Mouse (Mus musculus) hindbrain, embryonic 11.5 days (tissue): ENCODE measurements around the gene Gm10518. TPM values are rescaled to one million over a fixed set of nuclear protein-coding genes. Genes with fewer than 3 reads are reported as not detected.
A peak's percentile ranks its signal among the peaks of the same experiment; 100 is the strongest.
"Not testable (repeated sequence)": the region's sequence is repeated elsewhere in the genome, so short reads cannot be mapped to it uniquely, and the experiment has no call there.

ENCODE experiments used
- ATAC-seq: fragments of 200-750 bp; cut with Nextera tagmentation; 2 replicates; pipeline ENCODE4 v1.8.0; 2017; ENCODE audit warnings: mild to moderate bottlenecking, moderate TSS enrichment, moderate library complexity; ENCODE audit not compliant: low FRiP score
- DNase-seq: peaks from one replicate; pipeline ENCODE4 v3.0.0-alpha.2; 2015; ENCODE audit warnings: low spot score
- H3K27ac ChIP-seq: fragments of 300-500 bp; sonication (generic); 2 replicates; pipeline ENCODE4 v1.5.1; 2014; ENCODE audit warnings: mild to moderate bottlenecking, low read depth, low read length
- H3K27me3 ChIP-seq: fragments of 300-500 bp; sonication (generic); 2 replicates; pipeline ENCODE4 v1.6.1; 2014; ENCODE audit warnings: mild to moderate bottlenecking, low read length, moderate library complexity, mixed read lengths; ENCODE audit not compliant: control insufficient read depth, insufficient read depth
- H3K36me3 ChIP-seq: fragments of 300-500 bp; sonication (generic); 2 replicates; pipeline ENCODE4 v1.6.1; 2014; ENCODE audit warnings: mild to moderate bottlenecking, low read length, moderate library complexity, mixed read lengths; ENCODE audit not compliant: control insufficient read depth, insufficient read depth
- H3K4me1 ChIP-seq: fragments of 300-500 bp; sonication (generic); replicated peaks from 2 replicates; pipeline ENCODE4 v1.6.1; 2014; ENCODE audit warnings: low read length, mixed read lengths; ENCODE audit not compliant: control insufficient read depth, insufficient read depth
- H3K4me2 ChIP-seq: fragments of 300-500 bp; sonication (generic); replicated peaks from 2 replicates; pipeline ENCODE4 v1.6.1; 2014; ENCODE audit warnings: mild to moderate bottlenecking, low read depth, low read length
- H3K4me3 ChIP-seq: fragments of 300-500 bp; sonication (generic); 2 replicates; pipeline ENCODE4 v1.5.1; 2014; ENCODE audit warnings: low read depth, low read length
- H3K9ac ChIP-seq: fragments of 300-500 bp; sonication (generic); 2 replicates; pipeline ENCODE4 v1.6.1; 2014; ENCODE audit warnings: low read depth, low read length
- H3K9me3 ChIP-seq: fragments of 300-500 bp; sonication (generic); 2 replicates; pipeline ENCODE4 v1.6.1; 2016; ENCODE audit warnings: low read length; ENCODE audit not compliant: control insufficient read depth
- WGBS: fragments of 180-500 bp; shearing (Covaris S2); extraction: QIAGEN DNeasy Blood & Tissue Kit; methylation state at CpG from one replicate; pipeline ENCODE4 v1.1.7; 2014; 5-methylcytosine and 5-hydroxymethylcytosine counted together
- polyA plus RNA-seq: library from polyadenylated mRNA; unstranded; fragments of >200 nt; fragmentation: Nextera tagmentation; extraction: Ambion mirVana; gene quantifications from 2 replicates; pipeline ENCODE4 v1.2.1, GENCODE M21; 2014

The Gm10518 gene
- polyA plus RNA-seq, 1 experiment from 2014 or later, result 0.40 TPM

DNA sequence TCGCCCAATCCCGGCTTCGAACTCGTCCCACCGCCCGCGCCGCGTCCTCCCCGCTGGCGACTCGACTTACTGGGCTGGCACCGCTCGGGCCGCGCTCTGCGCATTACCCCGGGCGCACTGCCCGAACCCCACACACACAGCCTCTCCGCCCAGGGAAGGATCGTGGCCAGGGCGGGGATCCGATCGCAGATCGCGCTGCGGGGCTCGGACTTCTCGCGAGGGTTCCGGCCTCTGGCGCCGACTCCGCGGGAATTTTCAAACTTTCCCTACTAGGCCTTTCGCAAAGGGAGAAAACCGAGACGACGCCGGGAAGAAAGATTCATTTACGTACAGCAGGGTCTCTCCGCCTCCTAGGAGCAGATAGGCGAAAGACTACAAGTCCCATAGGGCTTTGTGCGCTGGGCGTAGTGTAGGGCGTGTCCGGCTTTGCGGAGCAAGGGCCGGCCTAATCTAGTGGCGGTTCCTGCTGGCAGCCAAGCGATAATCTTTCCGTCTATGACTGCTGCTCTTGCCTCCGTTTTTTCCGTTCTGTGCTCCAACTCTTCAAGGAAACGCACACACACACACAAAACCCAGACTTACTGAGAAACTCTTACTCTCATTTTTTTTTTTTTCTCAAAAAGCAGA, 450 bp downstream of the Gm10518 start, which contains the start of gene Ahctf1:
Gene Ahctf1, minus strand, starts transcription at position 168 of the 627 bp plus-strand sequence.
- Histone ChIP-seq H3K36me3 (no peaks in the 10 kb centered on the region), H3K27ac (peak within 1 kb of the TSS; percentile 97), H3K4me1 (0 out of 2 replicates have a peak, but pooled peaks cover 2% of the 10 kb centered on the region), H3K9ac (peak within 1 kb of the TSS; percentile 94), H3K4me2 (peak within 1 kb of the TSS; percentile 69), H3K27me3 (no peaks in the 10 kb centered on the region), H3K4me3 (peak within 1 kb of the TSS; percentile 69), H3K9me3 (no peaks in the 10 kb centered on the region)
- ATAC-seq (peak; percentile 99), DNase-seq (peak; percentile 96)
- under 1% methylated on average over 56 of the region's 56 CpGs for WGBS

- WGBS, result 41% methylated on average over 11 of the region's 11 CpGs
- peak overlapping the region; percentile 29 for H3K4me2 ChIP-seq
- H3K27me3 ChIP-seq, result no peaks in the 10 kb centered on the region
- H3K4me1 ChIP-seq, result 0 out of 2 replicates have a peak, but pooled peaks cover 2% of the 10 kb centered on the region
- peak overlapping the region; percentile 97; the same call in 1 of the 2 replicates for H3K27ac ChIP-seq
- H3K9me3 ChIP-seq, result no peaks in the 10 kb centered on the region
- ATAC-seq (no peak), DNase-seq (no peak)
- H3K9ac ChIP-seq, result peak overlapping the region; percentile 54; the same call in 1 of the 2 replicates
- peak overlapping the region; percentile 69 for H3K4me3 ChIP-seq
- H3K36me3 ChIP-seq, result no peaks in the 10 kb centered on the region
Measured at GRCm38 (mm10) chr1:179804140-179804881, 1.1 kb downstream of the Gm10518 start.

- Histone ChIP-seq H3K27ac (no peak overlapping the region), H3K27me3 (no peaks in the 10 kb centered on the region), H3K9ac (no peak overlapping the region), H3K4me1 (0 out of 2 replicates have a peak, but pooled peaks cover 2% of the 10 kb centered on the region), H3K36me3 (no peaks in the 10 kb centered on the region), H3K9me3 (no peaks in the 10 kb centered on the region), H3K4me2 (no peak overlapping the region), H3K4me3 (no peak overlapping the region)
- ATAC-seq (no peak), DNase-seq (no peak)
- 79% methylated on average over 5 of the region's 5 CpGs for WGBS
Measured at GRCm38 (mm10) chr1:179805751-179806150, 2.6 kb downstream of the Gm10518 start.

GRCm38 (mm10) chr1:179807468-179807867, 4.3 kb downstream of the Gm10518 start:
- 93% methylated on average over 4 of the region's 4 CpGs for WGBS

DNA sequence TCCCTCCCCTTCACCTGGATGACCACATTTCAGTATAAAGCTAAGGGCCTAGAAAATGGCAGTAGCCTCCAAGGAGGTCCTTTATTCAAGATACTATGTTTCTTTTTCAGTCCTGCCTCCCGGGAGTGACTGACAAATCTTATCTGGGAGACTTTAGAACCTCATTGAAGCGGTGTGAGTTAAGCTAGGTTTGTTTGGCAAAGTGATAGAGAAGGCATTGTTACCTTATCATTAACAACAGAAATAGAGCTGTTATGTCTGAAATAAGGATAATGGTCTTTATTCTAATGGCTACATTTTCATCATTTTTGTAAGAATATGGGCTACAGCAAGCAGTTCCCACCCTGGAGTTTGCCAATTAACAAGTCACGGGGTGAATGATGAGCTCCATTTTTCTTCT, 5.1 kb downstream of the Gm10518 start:
- ATAC-seq, result no peak
- H3K36me3 ChIP-seq, result no peaks in the 10 kb centered on the region
- no peak overlapping the region for H3K4me3 ChIP-seq
- H3K4me1 ChIP-seq, result no peaks in the 10 kb centered on the region
- H3K27me3 ChIP-seq, result no peaks in the 10 kb centered on the region
- H3K9ac ChIP-seq, result no peak overlapping the region
- DNase-seq, result no peak
- no peak overlapping the region for H3K4me2 ChIP-seq
- H3K27ac ChIP-seq, result no peak overlapping the region
- 87% methylated on average over 3 of the region's 3 CpGs for WGBS
- H3K9me3 ChIP-seq, result no peaks in the 10 kb centered on the region

More at GRCm38 (mm10) chr1:179807468-179807867, 4.3 kb downstream of the Gm10518 start:
- Histone ChIP-seq H3K4me2 (no peak overlapping the region), H3K36me3 (no peaks in the 10 kb centered on the region), H3K4me3 (no peak overlapping the region), H3K4me1 (no peaks in the 10 kb centered on the region), H3K27ac (no peak overlapping the region), H3K9me3 (no peaks in the 10 kb centered on the region), H3K27me3 (no peaks in the 10 kb centered on the region), H3K9ac (no peak overlapping the region)
- no peak for DNase-seq
- ATAC-seq, result no peak

- Histone ChIP-seq H3K4me3 (no peak overlapping the region), H3K36me3 (no peaks in the 10 kb centered on the region), H3K4me2 (no peak overlapping the region), H3K27me3 (no peaks in the 10 kb centered on the region), H3K9me3 (no peaks in the 10 kb centered on the region), H3K4me1 (no peaks in the 10 kb centered on the region), H3K9ac (no peak overlapping the region), H3K27ac (no peak overlapping the region)
- WGBS, result 76% methylated on average over 2 of the region's 2 CpGs
- DNase-seq (no peak), ATAC-seq (no peak)
Measured at GRCm38 (mm10) chr1:179813385-179813784, 10.2 kb downstream of the Gm10518 start.

GRCm38 (mm10) chr1:179814616-179815015, 11.4 kb downstream of the Gm10518 start:
- Histone ChIP-seq H3K4me2 (no peak overlapping the region), H3K27ac (no peak overlapping the region), H3K27me3 (no peaks in the 10 kb centered on the region), H3K9ac (no peak overlapping the region), H3K9me3 (no peaks in the 10 kb centered on the region), H3K36me3 (no peaks in the 10 kb centered on the region), H3K4me1 (no peaks in the 10 kb centered on the region), H3K4me3 (no peak overlapping the region)
- no peak for ATAC-seq
- no peak for DNase-seq
- 82% methylated on average over 2 of the region's 2 CpGs for WGBS

DNA sequence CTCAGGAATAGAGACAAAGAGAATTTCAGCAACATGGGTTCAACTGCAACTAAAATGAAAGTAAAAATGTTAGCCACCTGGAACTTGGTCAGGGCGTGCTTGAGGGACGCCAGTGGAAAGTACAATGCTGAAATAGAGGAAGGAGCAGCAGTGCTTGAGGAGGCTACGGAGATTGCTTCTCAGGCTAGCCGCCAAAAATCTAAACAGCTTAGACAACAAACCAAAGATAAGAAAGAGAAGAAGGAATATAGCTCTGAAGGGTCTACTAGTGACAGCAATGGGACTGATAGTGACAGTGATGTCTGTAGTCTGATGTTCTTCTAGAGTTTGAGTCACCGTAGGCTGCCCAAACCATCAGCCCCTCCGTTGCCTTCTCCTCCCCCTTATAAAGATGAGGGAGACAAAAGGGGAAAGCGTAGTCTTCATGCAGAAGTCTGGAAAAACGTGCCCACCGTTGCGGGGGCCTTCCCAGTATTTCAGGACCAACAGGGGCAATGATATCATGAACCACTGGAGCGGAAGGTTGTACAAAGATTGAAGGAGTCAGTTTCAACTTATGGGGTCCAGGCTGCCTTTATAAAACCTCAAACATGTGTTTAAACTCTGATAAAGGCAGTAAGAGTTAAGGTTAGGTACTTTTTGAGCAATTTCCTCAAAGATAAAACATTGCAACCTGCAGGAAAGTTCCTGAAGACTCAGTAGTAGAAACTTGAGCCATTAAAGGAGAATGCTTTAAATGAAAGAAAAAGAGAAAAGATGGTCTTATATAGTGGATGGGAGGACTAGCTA, 15.5 kb downstream of the Gm10518 start:
- H3K9ac ChIP-seq, result not testable (repeated sequence)

More for the DNA sequence above, 15.5 kb downstream of the Gm10518 start:
- not testable (repeated sequence) for H3K27me3 ChIP-seq, H3K4me3 ChIP-seq, H3K36me3 ChIP-seq, H3K4me2 ChIP-seq, ATAC-seq, H3K9me3 ChIP-seq, H3K27ac ChIP-seq, DNase-seq, H3K4me1 ChIP-seq
- WGBS, result 92% methylated on average over 11 of the region's 11 CpGs
